Mouse (Mus musculus) spleen, adult 2 months (tissue): Measurements from ENCODE around the gene Arhgef3. TPM values are rescaled to one million over a fixed set of nuclear protein-coding genes. Genes with fewer than 3 reads are reported as not detected.

Experiments
- DNase-seq, 2 experiments: peaks; one replicate each; pipeline versions ENCODE4 v3.0.0 to v3.0.0-alpha.2; 2012 to 2021; ENCODE audit warnings: low spot score in 2 of 2, low read depth in 1 of 2
- H3K27ac ChIP-seq: fragments of 200-500 bp; 2 replicates; pipeline ENCODE4 v1.5.1; 2012; ENCODE audit warnings: low read length, inconsistent platforms; ENCODE audit not compliant: insufficient read depth
- H3K27me3 ChIP-seq: fragments of 200-500 bp; 2 replicates; pipeline ENCODE4 v1.6.1; 2012; ENCODE audit warnings: mild to moderate bottlenecking, moderate library complexity, low read length, inconsistent platforms; ENCODE audit not compliant: control insufficient read depth, insufficient read depth
- H3K36me3 ChIP-seq: fragments of 200-500 bp; 2 replicates; pipeline ENCODE4 v1.6.1; 2012; ENCODE audit warnings: mild to moderate bottlenecking, low read length, inconsistent platforms; ENCODE audit not compliant: control insufficient read depth, insufficient read depth
- H3K4me1 ChIP-seq: fragments of 200-500 bp; 2 replicates; pipeline ENCODE4 v1.6.1; 2011; ENCODE audit warnings: inconsistent platforms; ENCODE audit not compliant: control insufficient read depth, insufficient read depth, insufficient read length
- H3K4me3 ChIP-seq: fragments of 200-500 bp; 2 replicates; pipeline ENCODE4 v1.5.1; 2011; ENCODE audit warnings: mild to moderate bottlenecking, inconsistent platforms; ENCODE audit not compliant: insufficient read depth, insufficient read length; ENCODE audit errors: extremely low read depth
- CTCF ChIP-seq: fragments of 200-500 bp; IDR thresholded peaks from 2 replicates; pipeline ENCODE4 v1.5.1; 2011; ENCODE audit warnings: mild to moderate bottlenecking, inconsistent platforms; ENCODE audit not compliant: insufficient read depth, insufficient read length, insufficient replicate concordance; ENCODE audit errors: extremely low read depth
- POLR2A ChIP-seq: fragments of 200-500 bp; IDR thresholded peaks from 2 replicates; pipeline ENCODE4 v1.6.1; 2011; ENCODE audit warnings: low read depth, low read length, inconsistent platforms
- WGBS: fragments of 180-500 bp; shearing (Covaris S2); methylation state at CpG from one replicate; pipeline ENCODE4 v1.1.7; 2018; 5-methylcytosine and 5-hydroxymethylcytosine counted together
- polyA plus RNA-seq: library from polyadenylated mRNA; depleted of rRNA; stranded (reverse); fragments of >200 nt; gene quantifications from 2 replicates; pipeline ENCODE4 v1.2.3, GENCODE M21; 2012

The Arhgef3 gene
- polyA plus RNA-seq, 1 experiment, result 21.1 TPM

DNA sequence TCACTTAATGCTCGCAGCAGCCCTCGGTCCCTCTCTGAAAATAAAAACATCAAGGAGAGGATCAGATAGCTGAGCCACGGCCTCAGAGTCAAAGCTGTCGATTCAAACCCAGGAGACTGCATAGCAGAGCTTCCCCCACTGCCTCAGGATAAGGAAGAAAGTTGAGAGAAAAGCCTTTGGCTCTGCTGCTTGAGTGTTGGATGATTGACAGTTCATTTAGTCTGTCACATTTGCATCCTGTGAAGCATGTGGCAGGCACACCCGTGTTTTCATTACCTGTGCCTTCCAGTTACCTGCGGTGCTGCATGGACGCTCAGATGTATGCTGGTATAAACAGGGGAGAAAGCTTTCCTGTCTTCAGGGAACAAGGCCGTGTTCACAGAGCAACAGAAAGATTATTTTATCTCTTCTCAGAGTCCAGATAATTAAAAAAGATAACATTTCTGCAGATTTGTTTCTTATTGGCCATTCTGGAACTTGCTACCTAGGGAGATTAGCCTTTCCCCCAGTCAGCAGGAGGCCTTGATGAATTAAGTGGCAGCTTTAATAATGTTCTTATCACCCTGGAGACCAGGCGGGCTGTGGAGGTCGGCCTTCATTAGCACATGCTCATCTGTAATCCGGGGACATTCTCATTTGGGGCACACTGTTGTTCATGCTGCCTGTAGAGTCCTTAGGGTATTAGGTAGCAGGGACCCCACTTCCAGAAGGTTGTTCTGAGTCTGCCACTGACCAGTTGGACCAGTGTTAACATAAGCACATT lies 157.6 kb downstream of the Arhgef3 start:
- DNase-seq, result no peak
- TF ChIP-seq POLR2A (no peak), CTCF (no peak)
- Histone ChIP-seq H3K36me3 (no peaks in the 10 kb centered on the region), H3K27me3 (no peaks in the 10 kb centered on the region), H3K27ac (no peak overlapping the region), H3K4me1 (peaks cover 3% of the 10 kb centered on the region; the same call in 1 of the 2 replicates), H3K4me3 (no peak overlapping the region)
- 82% methylated on average over 11 of the region's 11 CpGs for WGBS

GRCm38 (mm10) chr14:27272835-27273138 lies 158.1 kb downstream of the Arhgef3 start:
- DNase-seq, result no peak
- H3K27ac ChIP-seq, result no peak overlapping the region
- no peaks in the 10 kb centered on the region for H3K36me3 ChIP-seq
- TF ChIP-seq POLR2A (no peak), CTCF (no peak)
- H3K4me1 ChIP-seq, result peaks cover 3% of the 10 kb centered on the region; the same call in 1 of the 2 replicates
- H3K4me3 ChIP-seq, result no peak overlapping the region
- WGBS, result 87% methylated on average over 2 of the region's 2 CpGs
- H3K27me3 ChIP-seq, result no peaks in the 10 kb centered on the region

- Histone ChIP-seq H3K27ac (no peak overlapping the region), H3K4me3 (no peak overlapping the region), H3K4me1 (peaks cover 2% of the 10 kb centered on the region; the same call in 1 of the 2 replicates), H3K36me3 (no peaks in the 10 kb centered on the region), H3K27me3 (no peaks in the 10 kb centered on the region)
- no peak for TF ChIP-seq CTCF
- TF ChIP-seq POLR2A, result no peak
- DNase-seq, result no peak
Observed at GRCm38 (mm10) chr14:27273169-27273568, 158.5 kb downstream of the Arhgef3 start.

- Histone ChIP-seq H3K4me3 (no peak overlapping the region), H3K27me3 (no peaks in the 10 kb centered on the region), H3K4me1 (no peaks in the 10 kb centered on the region), H3K36me3 (no peaks in the 10 kb centered on the region), H3K27ac (no peak overlapping the region)
- no peak for TF ChIP-seq POLR2A
- no peak for TF ChIP-seq CTCF
- no peak for DNase-seq
- 80% methylated on average over 3 of the region's 3 CpGs for WGBS
Observed at GRCm38 (mm10) chr14:27277259-27277658, 162.6 kb downstream of the Arhgef3 start.

GRCm38 (mm10) chr14:27280201-27280890 lies 165.6 kb downstream of the Arhgef3 start:
- Histone ChIP-seq H3K27ac (no peak overlapping the region), H3K36me3 (no peaks in the 10 kb centered on the region), H3K4me1 (no peaks in the 10 kb centered on the region), H3K4me3 (no peak overlapping the region), H3K27me3 (no peaks in the 10 kb centered on the region)
- TF ChIP-seq POLR2A (no peak), CTCF (no peak)
- 62% methylated on average over 8 of the region's 8 CpGs for WGBS
- no peak for DNase-seq

DNA sequence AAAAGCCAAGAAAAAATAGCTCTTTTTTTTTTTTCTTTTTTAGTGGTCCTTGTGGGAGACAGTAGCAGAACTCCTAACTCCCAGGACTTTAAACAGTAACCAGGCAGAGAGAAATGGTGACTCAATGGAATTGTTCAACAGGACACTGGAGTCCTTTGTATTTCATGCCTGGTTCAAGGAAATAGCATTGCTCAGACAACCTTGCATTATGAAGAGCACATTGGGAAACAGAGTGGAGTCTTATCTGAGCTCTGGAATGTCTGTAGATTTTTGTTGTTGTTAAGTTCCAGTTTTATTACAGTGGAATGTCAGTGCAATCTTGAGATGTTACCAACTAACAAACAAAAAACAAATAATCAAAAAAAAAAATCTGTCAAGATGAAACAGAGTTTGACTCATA lies 169.3 kb downstream of the Arhgef3 start:
- Histone ChIP-seq H3K4me1 (no peaks in the 10 kb centered on the region), H3K27me3 (no peaks in the 10 kb centered on the region), H3K4me3 (no peak overlapping the region), H3K36me3 (no peaks in the 10 kb centered on the region), H3K27ac (no peak overlapping the region)
- TF ChIP-seq CTCF, result no peak
- no peak for TF ChIP-seq POLR2A
- DNase-seq, result no peak

- no peak for DNase-seq
- Histone ChIP-seq H3K4me3 (no peak overlapping the region), H3K4me1 (no peaks in the 10 kb centered on the region), H3K27ac (no peak overlapping the region), H3K27me3 (no peaks in the 10 kb centered on the region), H3K36me3 (no peaks in the 10 kb centered on the region)
- TF ChIP-seq POLR2A (no peak), CTCF (no peak)
- WGBS, result 26% methylated on average over 4 of the region's 4 CpGs
Observed at GRCm38 (mm10) chr14:27286202-27286601, 171.5 kb downstream of the Arhgef3 start.
